Mouse (Mus musculus) kidney, postnatal 0 days (tissue): Measurements from ENCODE around the gene Tob2. TPM values are rescaled to one million over a fixed set of nuclear protein-coding genes. Genes with fewer than 3 reads are reported as not detected.

Source experiments
- ATAC-seq: fragments of 200-750 bp; cut with Nextera tagmentation; replicated peaks from 2 replicates; pipeline ENCODE4 v1.8.0; 2017; ENCODE audit warnings: low read depth, moderate number of reproducible peaks, moderate TSS enrichment, moderate library complexity; ENCODE audit not compliant: low FRiP score
- DNase-seq: peaks from one replicate; pipeline ENCODE4 v3.0.0-alpha.2; 2016; ENCODE audit warnings: low spot score
- H3K27ac ChIP-seq: fragments of 300-500 bp; sonication (generic); 2 replicates; pipeline ENCODE4 v1.5.1; 2014; ENCODE audit warnings: mild to moderate bottlenecking
- H3K27me3 ChIP-seq: fragments of 300-500 bp; sonication (generic); 2 replicates; pipeline ENCODE4 v1.6.1; 2014; ENCODE audit warnings: low read length, mixed read lengths; ENCODE audit not compliant: insufficient read depth
- H3K36me3 ChIP-seq: fragments of 300-500 bp; sonication (generic); 2 replicates; pipeline ENCODE4 v1.6.1; 2014; ENCODE audit warnings: low read length, mixed read lengths; ENCODE audit not compliant: insufficient read depth
- H3K4me1 ChIP-seq: fragments of 300-500 bp; sonication (generic); replicated peaks from 2 replicates; pipeline ENCODE4 v1.6.1; 2014; ENCODE audit warnings: antibody characterized with exemption, low read length, mixed read lengths; ENCODE audit not compliant: insufficient read depth
- H3K4me2 ChIP-seq: fragments of 300-500 bp; sonication (generic); 2 replicates; pipeline ENCODE4 v1.6.1; 2014; ENCODE audit warnings: mild to moderate bottlenecking, low read length, moderate library complexity, mixed read lengths
- H3K4me3 ChIP-seq: fragments of 300-500 bp; sonication (generic); replicated peaks from 2 replicates; pipeline ENCODE4 v1.5.1; 2014; ENCODE audit warnings: low read depth, low read length
- H3K9ac ChIP-seq: fragments of 300-500 bp; sonication (generic); 2 replicates; pipeline ENCODE4 v1.6.1; 2014; ENCODE audit warnings: low read depth, low read length
- H3K9me3 ChIP-seq: fragments of 300-500 bp; sonication (generic); replicated peaks from 2 replicates; pipeline ENCODE4 v1.6.1; 2016; ENCODE audit warnings: low read length, inconsistent platforms, mixed read lengths
- CTCF ChIP-seq: IDR thresholded peaks from 2 replicates; pipeline ENCODE4 v1.5.1; 2016; ENCODE audit warnings: antibody characterized with exemption, low read depth, mild to moderate bottlenecking, moderate library complexity
- WGBS: fragments of 180-500 bp; shearing (Covaris S2); extraction: QIAGEN DNeasy Blood & Tissue Kit; methylation state at CpG from one replicate; pipeline ENCODE4 v1.1.7; 2014; 5-methylcytosine and 5-hydroxymethylcytosine counted together
- polyA plus RNA-seq: library from polyadenylated mRNA; unstranded; fragments of >200 nt; fragmentation: Nextera tagmentation; extraction: Ambion mirVana; gene quantifications from 2 replicates; pipeline ENCODE4 v1.2.1, GENCODE M21; 2015

Gene Tob2
- polyA plus RNA-seq, 1 experiment from 2014 or later, result 22.5 TPM

DNA sequence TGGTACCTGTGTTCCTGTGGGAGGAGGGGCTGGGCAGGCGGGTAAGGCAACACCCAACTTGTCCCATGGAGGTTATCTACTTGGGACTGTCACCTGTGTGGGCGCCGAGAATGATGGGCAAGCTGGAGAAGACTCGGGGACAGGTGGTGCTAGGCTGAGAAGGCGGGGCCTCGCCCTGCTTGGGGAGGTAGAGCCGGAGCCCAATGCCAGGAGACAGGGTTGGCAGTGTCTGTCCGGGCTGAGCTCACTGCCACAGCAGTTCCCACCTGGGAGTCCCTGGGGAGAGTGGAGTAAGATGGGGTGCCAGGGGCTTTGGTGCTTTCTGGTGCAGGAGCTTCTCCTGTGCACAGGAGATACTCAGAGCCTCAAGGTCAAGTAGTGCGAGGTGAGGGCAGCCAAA, 9.5 kb downstream of the Tob2 start:
- no peak overlapping the region for H3K27ac ChIP-seq
- TF ChIP-seq CTCF, result no peak
- H3K9ac ChIP-seq, result no peak overlapping the region
- peaks cover 37% of the 10 kb centered on the region for H3K36me3 ChIP-seq
- ATAC-seq (no peak), DNase-seq (no peak)
- no peaks in the 10 kb centered on the region for H3K9me3 ChIP-seq
- H3K4me2 ChIP-seq, result no peak overlapping the region
- no peaks in the 10 kb centered on the region for H3K4me1 ChIP-seq
- no peaks in the 10 kb centered on the region for H3K27me3 ChIP-seq
- 88% methylated on average over 9 of the region's 9 CpGs for WGBS
- no peak overlapping the region for H3K4me3 ChIP-seq

- WGBS, result 44% methylated on average over 7 of the region's 7 CpGs
- Histone ChIP-seq H3K9me3 (no peaks in the 10 kb centered on the region), H3K4me3 (no peak overlapping the region), H3K27ac (no peak overlapping the region), H3K36me3 (peaks cover 37% of the 10 kb centered on the region), H3K4me2 (no peak overlapping the region), H3K9ac (no peak overlapping the region), H3K4me1 (no peaks in the 10 kb centered on the region), H3K27me3 (no peaks in the 10 kb centered on the region)
- DNase-seq (peak; percentile 55), ATAC-seq (no peak)
- peak; percentile 72 for TF ChIP-seq CTCF
Observed at GRCm38 (mm10) chr15:81848301-81848700, 10.3 kb downstream of the Tob2 start.

DNA sequence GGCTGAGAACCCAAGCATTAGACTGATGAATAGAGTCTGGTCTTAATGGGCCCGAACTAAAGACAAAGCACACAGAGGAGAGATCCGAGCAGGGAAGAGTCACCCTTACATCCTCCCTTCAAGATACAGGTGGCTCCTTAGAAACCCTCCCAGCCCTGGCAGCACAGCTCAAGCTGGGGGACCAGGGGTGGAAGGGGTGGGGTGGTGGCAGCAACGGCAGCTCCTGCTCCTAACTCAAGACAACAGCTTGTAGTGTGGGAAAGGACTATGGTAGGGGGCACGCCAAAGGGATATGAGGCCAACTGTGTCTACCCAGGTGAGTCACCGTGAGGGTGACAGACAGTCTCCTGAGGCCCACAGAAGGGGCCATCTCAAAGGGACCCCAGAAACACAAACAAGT, 10.7 kb downstream of the Tob2 start:
- Histone ChIP-seq H3K4me3 (no peak overlapping the region), H3K4me1 (no peaks in the 10 kb centered on the region), H3K27me3 (no peaks in the 10 kb centered on the region), H3K4me2 (no peak overlapping the region), H3K27ac (no peak overlapping the region), H3K36me3 (peaks cover 37% of the 10 kb centered on the region), H3K9ac (no peak overlapping the region), H3K9me3 (no peaks in the 10 kb centered on the region)
- ATAC-seq, result no peak
- no peak for TF ChIP-seq CTCF
- 78% methylated on average over 5 of the region's 5 CpGs for WGBS
- no peak for DNase-seq

DNA sequence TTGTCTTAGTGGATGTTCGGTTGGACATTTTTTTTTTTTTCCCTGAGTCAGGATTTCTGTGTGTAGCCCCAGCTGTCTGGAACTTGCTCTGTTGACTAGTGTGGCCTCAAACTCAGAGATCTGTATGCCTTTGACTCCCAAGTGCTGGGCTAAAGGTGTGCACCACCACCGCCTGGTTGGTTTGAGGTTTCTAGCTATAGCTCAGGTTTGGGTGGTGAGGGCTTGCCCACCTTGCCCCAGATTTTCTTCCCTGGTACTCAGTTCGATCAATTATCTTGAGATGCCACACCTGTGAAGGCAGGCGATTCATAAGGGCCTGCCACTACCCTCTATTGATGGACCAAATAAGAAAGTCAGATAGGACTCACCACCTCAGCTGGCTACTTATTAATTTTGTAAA, 11.4 kb downstream of the Tob2 start:
- Histone ChIP-seq H3K27ac (no peak overlapping the region), H3K4me3 (no peak overlapping the region), H3K36me3 (peaks cover 37% of the 10 kb centered on the region), H3K9ac (no peak overlapping the region), H3K9me3 (no peaks in the 10 kb centered on the region), H3K4me1 (no peaks in the 10 kb centered on the region), H3K27me3 (no peaks in the 10 kb centered on the region), H3K4me2 (no peak overlapping the region)
- no peak for TF ChIP-seq CTCF
- ATAC-seq, result no peak
- DNase-seq, result no peak
- WGBS, result 90% methylated on average over 4 of the region's 4 CpGs

DNA sequence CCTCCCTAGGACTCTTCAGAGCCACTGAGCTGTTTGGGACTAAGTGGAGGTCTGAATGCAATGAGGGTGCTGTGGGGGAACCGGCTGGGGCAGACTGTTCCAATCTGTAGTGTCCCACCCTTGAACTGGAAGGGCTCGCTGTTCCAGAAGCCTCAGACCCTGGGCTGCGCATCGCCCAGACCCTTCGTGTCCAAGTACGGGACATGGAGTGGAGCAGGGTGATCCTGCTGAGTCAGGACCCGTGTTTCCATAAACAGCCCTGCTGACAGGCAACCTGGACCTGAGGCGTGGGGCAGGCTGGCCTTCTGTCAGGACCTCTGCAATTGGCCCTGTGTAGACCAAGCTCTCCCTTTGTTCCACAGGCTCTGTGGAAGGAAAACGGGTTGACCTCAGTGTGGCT, 11.8 kb downstream of the Tob2 start:
- Histone ChIP-seq H3K27me3 (no peaks in the 10 kb centered on the region), H3K9me3 (no peaks in the 10 kb centered on the region), H3K4me2 (no peak overlapping the region), H3K4me3 (no peak overlapping the region), H3K27ac (no peak overlapping the region), H3K4me1 (no peaks in the 10 kb centered on the region), H3K36me3 (peaks cover 33% of the 10 kb centered on the region), H3K9ac (no peak overlapping the region)
- DNase-seq (no peak), ATAC-seq (no peak)
- 81% methylated on average over 9 of the region's 9 CpGs for WGBS
- no peak for TF ChIP-seq CTCF

GRCm38 (mm10) chr15:81845724-81846123, 12.9 kb downstream of the Tob2 start:
- no peak overlapping the region for H3K4me2 ChIP-seq
- no peaks in the 10 kb centered on the region for H3K27me3 ChIP-seq
- H3K9me3 ChIP-seq, result no peaks in the 10 kb centered on the region
- H3K4me1 ChIP-seq, result no peaks in the 10 kb centered on the region
- ATAC-seq, result peak; percentile 83
- DNase-seq, result peak; percentile 42
- no peak for TF ChIP-seq CTCF
- H3K4me3 ChIP-seq, result no peak overlapping the region
- peaks cover 23% of the 10 kb centered on the region; the same call in 1 of the 2 replicates for H3K36me3 ChIP-seq
- 12% methylated on average over 4 of the region's 4 CpGs for WGBS
- no peak overlapping the region for H3K9ac ChIP-seq
- H3K27ac ChIP-seq, result peak overlapping the region; percentile 58

- Histone ChIP-seq H3K36me3 (peaks cover 17% of the 10 kb centered on the region; the same call in 1 of the 2 replicates), H3K27ac (peak overlapping the region; percentile 58), H3K4me1 (no peaks in the 10 kb centered on the region), H3K4me2 (no peak overlapping the region), H3K9ac (no peak overlapping the region), H3K4me3 (no peak overlapping the region), H3K9me3 (no peaks in the 10 kb centered on the region), H3K27me3 (no peaks in the 10 kb centered on the region)
- 52% methylated on average over 5 of the region's 5 CpGs for WGBS
- no peak for DNase-seq
- 0 out of 2 replicates have a peak, but pooled peaks have one; percentile 30 for ATAC-seq
- TF ChIP-seq CTCF, result no peak
Observed at GRCm38 (mm10) chr15:81845033-81845625, 13.5 kb downstream of the Tob2 start.
